Comparison of ENCODE assay signal across 17 mouse cellular contexts in the genomic region with DNA sequence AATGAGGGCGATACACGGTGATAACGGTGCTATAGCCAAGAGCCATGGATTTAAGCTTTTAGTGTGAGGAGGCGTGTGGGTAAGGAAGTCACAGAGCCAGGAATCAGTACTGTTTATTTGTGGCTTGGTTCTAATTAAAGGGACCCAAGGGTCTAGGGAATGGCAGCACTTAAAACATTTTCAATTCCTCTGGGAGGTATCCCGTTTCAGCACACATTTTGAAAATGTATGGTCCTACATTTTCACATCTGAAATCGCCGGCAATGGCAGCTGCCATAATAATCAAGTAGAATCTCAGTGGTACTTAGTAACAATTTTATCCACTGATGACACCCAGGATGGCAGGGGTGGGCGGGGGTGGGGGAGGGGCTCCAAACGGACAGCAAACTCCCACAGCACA.
"Had no signal": no experiment of that assay in that cellular context is flagged by ENCODE, and none has a peak within 500 bp of the region (broad histone marks: within the 10 kb centered on the region; RNA-seq: fewer than 3 reads in every experiment).

No protein-coding gene starts in this region.

- DNase-seq: kidney, adult 2 months; kidney, postnatal 25 days; layer of hippocampus, postnatal 36 days; liver, embryonic 13.5 days; lung, adult 2 months; lung, postnatal 14 days; lung, postnatal 4 days; right cerebral cortex, adult 18-20 months; right cerebral cortex, postnatal 25 days; spleen, adult 18-20 months; thymus, postnatal 25 days had no signal

- H3K4me2 ChIP-seq: liver, embryonic 13.5 days; midbrain, embryonic 12.5 days; stomach, embryonic 15.5 days had no signal

- H3K27me3 ChIP-seq: liver, embryonic 13.5 days; midbrain, embryonic 12.5 days; stomach, embryonic 15.5 days had no signal

- H3K27ac ChIP-seq: kidney, postnatal 0 days; left cerebral cortex, adult 2 months; liver, embryonic 13.5 days; midbrain, embryonic 12.5 days; stomach, embryonic 15.5 days had no signal

- H3K36me3 ChIP-seq: liver, embryonic 13.5 days; midbrain, embryonic 12.5 days; stomach, embryonic 15.5 days had no signal

- H3K4me1 ChIP-seq: stomach, embryonic 15.5 days had no signal

- H3K9ac ChIP-seq: liver, embryonic 13.5 days; midbrain, embryonic 12.5 days; stomach, embryonic 15.5 days had no signal

- H3K9me3 ChIP-seq: liver, embryonic 13.5 days; midbrain, embryonic 12.5 days; stomach, embryonic 15.5 days had no signal

- H3K4me3 ChIP-seq: left cerebral cortex, adult 2 months; liver, embryonic 13.5 days; midbrain, embryonic 12.5 days; myocyte; stomach, embryonic 15.5 days had no signal

- ATAC-seq: midbrain, embryonic 16.5 days had no signal
